Mouse (Mus musculus): Measurements from ENCODE around the gene Il1a.

The Il1a gene

GRCm38 (mm10) chr2:129309836-129310235 is at the start of gene Il1a:
Gene Il1a, minus strand, starts transcription at chr2:129309972.
- WGBS: 77% methylated on average over 7 of the region's 7 CpGs

DNA sequence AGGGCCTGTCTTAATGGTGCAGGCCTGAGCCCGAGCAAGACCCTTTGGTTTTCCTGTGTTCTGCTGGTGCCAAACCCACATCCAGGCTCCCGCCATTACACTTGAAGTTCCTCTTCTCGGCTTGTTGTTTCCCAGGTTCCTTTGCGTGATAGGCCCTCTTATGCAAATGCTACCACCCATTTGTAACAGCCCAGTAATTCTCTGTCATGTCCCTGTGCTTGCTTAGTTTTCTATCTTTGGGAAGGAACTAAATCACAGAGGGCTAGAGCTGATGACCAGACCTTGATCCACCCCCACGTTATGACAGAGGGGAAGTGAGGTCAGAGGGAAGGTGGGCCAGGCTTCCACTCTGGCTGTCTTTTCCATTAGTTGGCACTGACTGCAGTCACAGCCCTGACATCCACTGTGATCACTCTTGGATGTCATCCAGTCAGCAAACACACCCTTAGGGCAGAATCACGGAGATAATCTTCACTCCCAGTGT is 28.4 kb upstream of the Il1a start:
- 73% methylated on average over 6 of the region's 6 CpGs for WGBS

GRCm38 (mm10) chr2:129333471-129333870 is 23.7 kb upstream of the Il1a start:
- WGBS: 42% methylated on average over 4 of the region's 4 CpGs

- WGBS: 68% methylated on average over 13 of the region's 13 CpGs
These were observed 20.8 kb upstream of the Il1a start for GRCm38 (mm10) chr2:129330540-129330939.

GRCm38 (mm10) chr2:129330024-129330423 is 20.3 kb upstream of the Il1a start:
- WGBS: 56% methylated on average over 7 of the region's 7 CpGs

- 88% methylated on average over 4 of the region's 4 CpGs for WGBS
These were observed 18.5 kb upstream of the Il1a start for GRCm38 (mm10) chr2:129328238-129328637.

DNA sequence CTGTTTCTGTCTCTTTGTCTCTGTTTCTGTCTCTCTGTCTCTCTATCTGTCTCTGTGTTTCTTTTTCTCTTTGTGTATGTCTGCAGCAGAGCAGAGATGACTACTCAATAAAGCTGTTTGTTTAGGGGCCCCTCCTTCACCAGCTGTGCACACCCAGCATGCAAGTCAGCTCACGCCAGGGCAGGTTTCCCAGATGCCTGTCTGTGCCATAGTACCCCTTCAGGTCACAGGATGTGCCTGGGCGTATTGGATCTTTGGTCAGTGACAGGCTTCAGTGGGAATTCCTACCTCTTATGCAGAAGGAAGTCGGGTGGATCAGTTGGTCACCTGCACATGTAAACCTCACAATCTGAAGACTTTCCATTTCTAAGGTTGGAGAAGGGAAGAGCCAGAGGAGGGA is 14.4 kb upstream of the Il1a start:
- 84% methylated on average over 3 of the region's 3 CpGs for WGBS

- WGBS: 59% methylated on average over 1 of the region's 1 CpGs
These were observed 12.4 kb upstream of the Il1a start for GRCm38 (mm10) chr2:129322117-129322635.

DNA sequence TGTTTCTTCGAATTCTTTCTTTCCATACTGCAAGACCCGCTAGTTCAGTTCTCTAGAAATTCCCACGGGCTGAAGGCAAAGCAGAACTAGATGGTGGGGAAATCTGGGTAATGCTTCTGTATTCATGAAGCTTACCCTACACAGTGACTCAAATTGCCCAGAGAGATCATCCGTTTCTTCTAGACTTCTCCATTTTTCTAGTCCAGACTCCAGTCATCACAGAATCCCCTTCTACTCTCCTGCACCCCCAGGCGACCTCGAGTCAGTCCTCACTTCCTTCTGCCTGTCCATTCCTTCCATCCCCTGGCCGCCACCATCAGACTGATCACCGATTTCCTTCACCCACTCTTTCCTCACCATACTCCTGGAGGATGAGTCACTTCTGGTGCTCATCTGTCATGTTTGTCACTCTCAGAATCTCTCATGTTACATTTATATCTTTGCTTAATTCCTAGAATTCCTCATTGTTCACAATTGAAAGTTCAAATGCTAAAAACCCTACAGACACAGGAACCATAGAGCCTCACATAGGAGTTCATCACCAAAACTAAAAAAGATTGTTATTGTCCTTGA is 10.3 kb upstream of the Il1a start:
- 53% methylated on average over 8 of the region's 8 CpGs for WGBS

GRCm38 (mm10) chr2:129315831-129316230 is 6.1 kb upstream of the Il1a start:
- WGBS: 68% methylated on average over 4 of the region's 4 CpGs

DNA sequence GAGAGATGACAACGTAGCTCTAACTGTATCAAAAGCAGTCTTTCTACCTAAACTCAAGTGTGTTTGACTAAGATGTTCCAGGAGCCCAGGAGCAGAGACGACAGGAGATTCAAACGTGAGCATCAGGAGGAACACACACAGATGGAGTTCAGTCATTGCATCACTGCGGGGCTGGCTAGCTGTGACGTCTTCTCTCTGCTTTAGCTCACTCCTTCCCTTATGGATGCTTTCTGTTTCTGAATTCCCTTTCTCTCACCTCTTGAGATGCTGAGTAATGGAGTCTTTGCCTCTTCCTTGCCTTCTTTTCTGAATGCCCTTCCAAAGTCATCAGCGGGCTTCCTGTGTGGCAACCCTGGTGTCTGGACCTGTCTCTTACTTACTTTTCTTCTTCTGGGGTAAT is 5.1 kb upstream of the Il1a start:
- WGBS: 65% methylated on average over 6 of the region's 6 CpGs

- WGBS: 94% methylated on average over 1 of the region's 1 CpGs
These were observed 4.2 kb upstream of the Il1a start for GRCm38 (mm10) chr2:129313934-129314333.

GRCm38 (mm10) chr2:129306020-129306419 is 3.8 kb downstream of the Il1a start:
- 84% methylated on average over 4 of the region's 4 CpGs for WGBS

- WGBS: 2% methylated on average over 10 of the region's 10 CpGs
These were observed 12.2 kb downstream of the Il1a start for GRCm38 (mm10) chr2:129297589-129297982.

GRCm38 (mm10) chr2:129296671-129297588 is 12.8 kb downstream of the Il1a start, which contains the start of gene Ckap2l:
Gene Ckap2l, minus strand, starts transcription at chr2:129297212.
- under 1% methylated on average over 50 of the region's 50 CpGs for WGBS

DNA sequence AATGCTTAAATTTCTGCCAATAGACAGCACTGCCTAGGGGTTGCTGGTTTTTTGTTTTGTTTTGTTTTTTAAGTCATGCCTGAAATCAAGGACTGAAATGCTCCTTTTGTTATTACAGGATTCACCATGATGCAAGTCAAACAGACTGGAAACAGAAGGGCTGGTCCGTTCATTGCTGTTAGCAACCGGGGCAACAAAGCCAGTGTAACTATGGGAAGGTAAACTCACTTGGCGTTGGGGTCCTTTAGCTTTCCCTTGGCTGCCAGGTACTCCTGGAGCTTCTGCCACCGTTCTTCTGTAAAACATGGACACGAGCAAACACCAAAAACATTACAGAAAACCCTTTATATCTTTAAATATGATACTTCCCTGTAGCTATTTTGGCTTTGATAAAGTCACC is 13.7 kb downstream of the Il1a start:
- WGBS: 30% methylated on average over 5 of the region's 5 CpGs

DNA sequence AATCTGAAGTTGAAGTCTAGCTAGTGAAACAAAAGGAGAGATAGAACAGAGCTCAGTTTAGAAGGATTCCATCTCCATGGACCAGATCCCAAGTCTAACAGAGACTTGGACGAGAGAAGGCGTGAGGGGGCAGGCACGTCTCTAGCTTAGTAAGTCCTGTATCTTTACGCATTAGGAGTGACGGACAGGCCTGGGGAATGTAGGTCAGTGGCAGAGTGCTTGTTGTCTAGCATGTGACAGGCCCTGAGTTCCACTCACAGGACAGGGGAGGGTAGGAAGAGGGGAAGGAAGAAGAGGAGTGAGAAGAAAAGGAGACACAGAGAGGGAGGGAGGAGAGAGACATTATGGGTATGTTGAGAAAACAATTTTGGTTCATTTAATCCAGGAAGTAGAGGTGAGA is 14.7 kb downstream of the Il1a start:
- WGBS: 71% methylated on average over 5 of the region's 5 CpGs

GRCm38 (mm10) chr2:129273823-129274222 is 35.9 kb downstream of the Il1a start:
- WGBS: 97% methylated on average over 5 of the region's 5 CpGs

DNA sequence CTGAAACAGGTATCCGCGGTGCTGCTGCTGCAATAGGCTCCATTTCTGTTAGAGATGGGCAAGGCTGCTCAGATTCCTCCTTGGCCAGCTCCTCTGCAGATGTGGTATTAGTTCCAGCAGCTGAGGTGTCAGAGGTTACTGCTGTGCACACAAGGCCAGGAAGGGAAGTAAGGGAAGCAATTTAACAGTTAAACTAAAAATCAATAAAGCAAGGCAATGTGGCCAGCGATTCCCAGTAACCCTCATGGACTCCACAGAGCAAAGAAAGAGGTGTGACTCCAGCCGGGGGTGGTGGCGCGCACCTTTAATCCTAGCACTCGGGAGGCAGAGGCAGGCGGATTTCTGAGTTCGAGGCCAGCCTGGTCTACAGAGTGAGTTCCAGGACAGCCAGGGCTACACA is 39.2 kb downstream of the Il1a start:
- WGBS: 95% methylated on average over 9 of the region's 9 CpGs

GRCm38 (mm10) chr2:129269986-129270385 is 39.8 kb downstream of the Il1a start:
- 67% methylated on average over 5 of the region's 5 CpGs for WGBS

GRCm38 (mm10) chr2:129269161-129269643 is 40.6 kb downstream of the Il1a start:
- 94% methylated on average over 12 of the region's 12 CpGs for WGBS

DNA sequence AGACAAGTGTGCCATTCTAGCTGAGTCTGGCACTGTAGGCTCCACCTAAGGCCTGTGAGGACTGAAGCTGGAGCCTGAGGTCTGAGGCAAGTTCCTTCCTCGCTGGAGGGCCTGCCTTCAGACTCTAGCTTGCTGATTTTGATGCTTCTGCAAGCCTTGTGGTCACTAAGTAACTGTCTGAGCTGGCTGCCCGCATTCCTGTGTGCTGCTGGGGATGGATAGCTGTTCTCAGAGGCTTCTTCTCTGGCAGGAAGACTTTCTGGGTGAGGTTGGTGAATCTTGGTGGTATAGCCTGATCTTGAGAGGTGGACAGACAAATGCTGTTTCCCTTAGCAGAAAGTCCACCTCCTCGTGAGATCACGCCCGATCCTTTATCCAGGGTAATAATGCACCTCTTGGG is 42.0 kb downstream of the Il1a start:
- WGBS: 96% methylated on average over 5 of the region's 5 CpGs

DNA sequence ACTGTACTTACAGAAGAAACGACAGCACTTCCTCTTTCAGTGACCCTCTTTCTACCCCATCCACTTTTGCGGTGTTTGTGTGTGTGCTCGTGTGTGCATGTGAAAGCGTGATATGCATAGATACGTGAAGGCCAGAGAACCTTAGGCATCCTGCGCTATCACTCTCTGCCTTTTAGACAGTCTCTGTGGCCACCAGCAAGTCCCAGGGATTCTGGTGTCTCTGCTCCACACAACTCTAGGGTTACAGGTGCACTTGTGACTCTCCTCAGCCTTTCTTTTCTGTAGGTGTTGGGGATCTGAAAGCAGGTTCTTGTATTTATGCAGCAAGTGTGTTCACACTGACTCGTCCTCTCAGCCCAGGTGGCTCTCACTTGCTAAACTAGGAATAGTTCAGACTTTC is 44.5 kb downstream of the Il1a start:
- 92% methylated on average over 7 of the region's 7 CpGs for WGBS
